Mouse (Mus musculus) C2C12 (cell line): ENCODE data around the gene Eps15l1.

Experiments used
- CTCF ChIP-seq: IDR thresholded peaks from one replicate; pipeline ENCODE4 v1.5.1; 2011; ENCODE audit not compliant: control insufficient read depth, insufficient read depth, insufficient read length
- MAX ChIP-seq: IDR thresholded peaks from one replicate; pipeline ENCODE4 v1.6.1; 2011; ENCODE audit warnings: mild to moderate bottlenecking, control low read depth
- USF1 ChIP-seq: IDR thresholded peaks from one replicate; pipeline ENCODE4 v1.6.1; 2011; ENCODE audit warnings: low read depth, mild to moderate bottlenecking, control low read depth, moderate library complexity

DNA sequence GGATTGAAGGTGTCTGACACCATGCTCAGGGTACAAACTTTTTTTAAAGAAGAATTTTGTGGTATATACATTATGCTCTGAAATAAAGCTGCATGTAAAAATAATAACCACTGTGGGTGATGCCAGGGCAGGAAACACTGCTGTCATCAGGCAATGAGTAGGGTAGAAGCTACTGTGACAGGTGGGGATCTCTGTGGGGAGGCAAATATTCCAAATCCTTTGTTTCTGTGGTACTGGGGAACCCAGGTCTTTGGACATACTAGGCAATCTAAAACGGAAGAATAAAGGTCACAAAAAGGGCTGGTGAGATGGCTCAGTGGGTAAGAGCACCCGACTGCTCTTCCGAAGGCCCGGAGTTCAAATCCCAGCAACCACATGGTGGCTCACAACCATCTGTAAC is 48.9 kb downstream of the Eps15l1 start:
- TF ChIP-seq USF1 = no peak
- TF ChIP-seq CTCF = no peak
- no peak for TF ChIP-seq MAX
